Mouse (Mus musculus) regulatory T cell (primary cell): ENCODE data around the gene Fgfr2.

Source experiments
- in situ Hi-C: fragments of 300-600 bp; cut with MboI, MseI; formaldehyde crosslinking; loops from one replicate; pipeline ENCODE4 v1.15.1; 2025; ENCODE audit warnings: high pct_unique_total_duplicates

Gene Fgfr2

DNA sequence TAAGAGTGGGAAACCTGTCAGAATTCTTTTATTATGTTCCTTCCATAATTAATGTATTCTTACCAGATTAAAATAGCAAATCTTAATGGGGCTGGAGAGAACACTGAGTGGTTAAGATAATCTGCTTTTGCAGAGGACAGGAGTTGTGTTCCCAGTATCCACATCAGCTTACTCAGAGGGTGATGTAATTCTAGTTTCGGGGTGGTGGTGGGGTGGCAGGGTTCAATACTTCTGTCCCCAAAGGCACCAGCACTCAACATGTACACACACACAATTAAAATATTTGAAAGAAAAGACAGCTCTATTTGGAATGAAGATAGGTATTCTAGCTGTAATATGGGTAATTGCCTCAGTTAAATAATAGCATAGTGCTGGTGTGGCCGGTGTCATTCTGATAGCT is 182.6 kb downstream of the Fgfr2 start:
- in situ Hi-C loops = no loop called here

DNA sequence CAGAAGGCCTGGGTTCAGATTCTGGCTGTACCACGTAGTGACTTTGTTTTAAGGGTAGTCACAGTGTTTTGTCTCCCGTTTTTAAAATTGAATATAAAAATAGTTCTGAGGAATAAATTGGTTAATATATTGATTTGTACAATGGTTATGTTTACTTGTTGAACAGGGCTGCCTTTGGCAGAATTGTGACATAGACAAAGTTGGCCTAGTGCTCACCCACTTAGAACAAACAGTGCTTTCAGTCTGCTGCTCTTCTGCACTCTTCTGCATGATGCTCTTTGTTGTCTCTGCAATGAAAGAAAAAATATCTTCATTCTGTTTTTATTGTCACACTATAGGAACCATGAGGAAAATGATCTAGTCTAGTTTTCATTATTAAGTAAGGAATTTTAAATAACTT is 184.0 kb downstream of the Fgfr2 start:
- in situ Hi-C loops = no loop called here

DNA sequence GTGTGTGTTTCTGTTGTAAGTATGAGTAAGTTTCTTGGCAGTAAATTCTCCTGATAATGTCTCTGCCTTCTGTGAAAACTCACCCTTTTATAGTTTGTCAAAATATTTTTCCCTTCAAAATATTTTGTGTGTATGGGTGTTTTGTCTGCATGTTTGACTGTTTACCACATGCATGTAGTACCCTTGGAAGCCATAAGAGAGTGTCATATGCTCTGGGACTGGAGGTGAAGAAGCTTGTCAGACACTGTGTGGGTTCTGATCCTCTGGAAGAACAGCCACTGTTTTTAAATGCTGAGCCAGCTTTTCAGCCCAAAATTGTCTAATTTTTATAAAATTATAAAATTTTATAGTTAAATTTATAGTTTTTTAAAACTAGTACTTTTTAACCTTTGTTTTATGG is 188.4 kb downstream of the Fgfr2 start:
- in situ Hi-C loops = loop anchor here (5.0 kb wide), 1 partner anchor 703 kb away; the partner anchor contains the start of gene Edrf1

DNA sequence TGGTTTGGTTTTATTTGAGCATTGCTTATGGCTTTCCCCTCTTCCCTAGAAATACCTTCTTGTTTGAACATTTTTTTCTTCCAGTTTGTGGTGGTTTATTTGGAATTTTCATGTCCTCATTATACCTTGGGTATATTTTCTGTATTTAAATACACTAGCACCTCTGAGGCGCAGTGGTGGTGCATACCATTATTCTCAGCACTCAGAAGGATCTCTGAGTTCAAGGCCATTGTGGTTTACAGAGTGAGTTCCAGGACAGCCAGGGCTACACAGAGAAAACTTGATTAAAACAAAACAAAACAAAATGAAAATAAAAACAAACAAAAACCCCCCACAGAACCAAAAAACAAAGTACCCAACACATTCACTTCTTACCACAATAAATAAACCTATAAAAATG is 189.8 kb downstream of the Fgfr2 start:
- in situ Hi-C loops = loop anchor here (5.0 kb wide), 1 partner anchor 704 kb away; the partner anchor contains the start of gene Edrf1

DNA sequence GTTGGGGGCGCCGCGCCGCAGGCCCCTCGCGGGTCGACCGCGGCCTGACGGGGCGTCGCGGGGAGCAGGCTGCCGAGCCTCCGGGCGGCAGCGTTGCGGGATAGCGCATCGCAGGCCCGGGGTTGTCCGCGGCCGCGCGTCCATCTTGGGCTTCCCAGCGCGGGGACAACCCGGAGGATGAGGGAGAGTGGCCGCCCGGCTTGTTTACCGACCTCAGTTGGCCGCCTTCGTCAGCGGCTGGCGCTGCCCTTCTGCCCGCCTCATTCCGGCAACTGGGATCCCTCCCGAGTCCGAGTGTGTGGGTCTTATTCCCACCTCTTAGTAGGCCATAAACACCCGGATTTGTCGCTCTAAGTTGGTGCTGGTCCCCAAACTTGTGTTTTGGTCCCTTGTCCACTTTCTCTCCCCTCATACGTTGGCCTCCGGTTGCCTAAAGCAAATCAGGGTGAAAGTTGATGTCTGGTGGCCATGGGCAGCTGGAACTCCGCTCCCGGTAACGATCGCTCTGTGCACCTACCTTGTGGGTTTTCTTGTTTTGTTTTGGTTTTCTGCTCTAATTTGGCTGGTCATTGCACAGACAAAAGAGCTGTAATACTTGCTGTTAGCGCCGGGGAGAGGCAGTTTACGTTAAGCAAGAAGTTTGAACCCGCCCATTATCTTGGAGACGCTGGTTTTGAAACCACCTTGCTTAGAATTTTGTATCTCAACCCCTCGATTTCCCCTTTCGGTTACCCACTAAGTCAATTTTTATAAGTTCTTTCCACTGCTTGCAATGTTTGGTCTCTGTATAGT is 191.4 kb downstream of the Fgfr2 start:
- in situ Hi-C loops = loop anchor here (5.0 kb wide), 1 partner anchor 706 kb away; the partner anchor contains the start of gene Edrf1

DNA sequence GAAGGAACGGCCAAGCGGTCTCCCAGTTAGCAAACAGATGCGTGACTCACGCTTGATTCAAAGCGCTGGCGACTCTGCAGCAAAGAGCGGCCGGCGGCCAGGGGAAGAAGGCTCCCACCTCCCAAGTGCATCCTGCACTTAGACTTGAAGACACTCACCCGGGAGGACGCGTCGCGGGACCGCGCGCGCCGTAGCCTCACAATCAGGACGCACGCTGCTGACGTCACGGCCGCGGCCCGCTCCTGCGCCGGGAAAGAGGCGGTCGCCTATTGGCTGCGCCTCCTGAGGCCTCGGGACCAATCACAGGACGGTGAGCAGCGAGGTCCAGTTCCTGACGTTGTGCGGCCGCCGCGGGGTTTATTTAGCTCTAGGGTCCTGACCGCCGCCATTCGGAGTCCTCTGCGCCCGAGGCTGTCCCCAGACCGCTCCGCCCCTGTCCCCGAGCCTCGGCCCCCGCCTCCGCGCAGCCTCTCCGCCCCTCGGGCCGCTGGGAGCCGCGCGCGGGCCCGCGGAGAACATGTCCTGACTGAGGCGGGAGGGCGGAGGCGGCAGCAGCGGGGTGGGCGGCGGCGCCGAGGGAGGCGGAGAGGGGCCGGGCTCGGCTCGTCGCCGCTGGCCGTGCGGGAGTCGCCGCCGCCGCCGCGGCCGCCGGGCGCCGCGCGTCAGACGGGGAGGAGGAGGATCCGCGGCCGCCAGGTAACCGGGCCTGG is 192.1 kb downstream of the Fgfr2 start, which contains the start of gene Zranb1:
Zranb1 (plus strand) TSS at position 293 of the 710 bp plus-strand sequence.
- in situ Hi-C loops = loop anchor here (5.0 kb wide), 1 partner anchor 706 kb away; the partner anchor contains the start of gene Edrf1

DNA sequence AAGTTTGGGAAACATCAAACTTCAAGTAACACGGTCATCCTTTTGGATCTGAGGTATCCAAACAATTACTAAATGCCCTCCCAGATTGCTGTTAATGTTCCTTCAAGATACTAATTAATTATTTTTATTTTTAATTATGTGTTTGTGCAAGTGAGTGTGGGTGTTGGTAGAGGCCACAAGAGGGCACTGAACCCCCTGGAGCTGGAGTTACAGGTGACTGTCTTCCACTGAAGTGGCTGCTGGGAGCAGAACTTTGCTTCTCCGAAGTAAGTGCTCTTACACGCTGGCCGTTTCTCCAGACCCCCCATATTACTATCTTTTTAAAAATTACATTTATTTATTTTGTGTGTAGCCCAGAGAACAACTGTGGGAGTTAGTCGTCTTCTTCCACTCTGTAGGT is 193.1 kb downstream of the Fgfr2 start:
- in situ Hi-C loops = loop anchor here (5.0 kb wide), 1 partner anchor 707 kb away; the partner anchor contains the start of gene Edrf1

DNA sequence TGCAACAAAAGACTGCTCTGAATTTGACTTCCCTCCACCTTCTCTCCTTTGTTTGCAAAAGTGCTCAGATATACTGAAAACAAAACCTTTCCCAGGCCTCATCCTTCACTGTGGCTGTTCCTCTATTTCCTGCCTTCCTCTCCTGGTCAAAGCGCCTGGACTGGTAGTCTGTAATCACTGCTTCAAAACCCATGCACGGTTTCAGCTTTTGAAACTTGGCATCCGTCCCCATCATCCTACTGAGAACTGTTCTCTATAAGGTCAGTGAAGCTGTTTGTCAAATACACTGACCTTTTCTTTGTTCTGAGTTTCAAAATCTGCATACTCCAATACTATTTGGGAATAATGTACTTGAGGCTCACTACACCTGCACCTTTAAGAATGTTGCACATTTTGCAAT is 195.9 kb downstream of the Fgfr2 start:
- in situ Hi-C loops = no loop called here

DNA sequence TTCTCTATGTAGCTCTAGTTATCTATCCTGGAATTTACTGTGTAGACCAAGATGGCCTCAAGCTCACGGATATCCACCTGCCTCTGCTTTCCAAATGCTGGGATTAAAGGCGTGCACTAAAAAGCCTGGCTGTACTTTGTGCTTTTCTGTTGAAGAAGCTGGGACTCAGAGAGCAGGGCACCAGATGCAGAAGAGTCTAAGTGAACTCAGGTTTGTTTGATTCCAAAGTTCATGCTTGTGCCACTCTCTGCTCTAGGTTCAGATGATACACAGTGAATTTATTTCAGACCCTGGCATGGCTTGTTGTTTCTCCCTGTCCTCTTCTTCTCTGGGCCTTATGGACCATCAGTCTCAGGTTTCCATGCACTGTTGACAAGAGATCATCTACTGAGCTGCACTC is 197.9 kb downstream of the Fgfr2 start:
- in situ Hi-C loops = no loop called here

DNA sequence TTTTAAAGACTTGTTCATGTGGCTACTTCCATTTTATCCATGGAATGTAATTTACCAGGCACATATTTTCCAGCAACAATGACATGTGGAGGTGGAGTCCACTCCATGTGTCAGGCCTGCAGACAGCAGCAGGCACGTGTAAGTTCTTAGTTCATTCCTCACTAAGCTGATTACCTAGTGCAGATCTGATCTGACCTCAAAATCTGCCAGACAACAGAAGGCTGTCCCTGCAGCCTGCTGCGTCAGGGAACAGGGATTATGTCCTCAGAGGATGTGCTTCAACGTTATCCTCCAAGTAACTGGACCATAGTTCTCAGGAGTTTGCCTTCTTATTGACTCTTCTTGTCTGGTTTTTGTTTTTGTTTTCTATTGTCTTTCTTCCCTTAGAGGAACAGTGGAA is 201.2 kb downstream of the Fgfr2 start:
- in situ Hi-C loops = no loop called here

DNA sequence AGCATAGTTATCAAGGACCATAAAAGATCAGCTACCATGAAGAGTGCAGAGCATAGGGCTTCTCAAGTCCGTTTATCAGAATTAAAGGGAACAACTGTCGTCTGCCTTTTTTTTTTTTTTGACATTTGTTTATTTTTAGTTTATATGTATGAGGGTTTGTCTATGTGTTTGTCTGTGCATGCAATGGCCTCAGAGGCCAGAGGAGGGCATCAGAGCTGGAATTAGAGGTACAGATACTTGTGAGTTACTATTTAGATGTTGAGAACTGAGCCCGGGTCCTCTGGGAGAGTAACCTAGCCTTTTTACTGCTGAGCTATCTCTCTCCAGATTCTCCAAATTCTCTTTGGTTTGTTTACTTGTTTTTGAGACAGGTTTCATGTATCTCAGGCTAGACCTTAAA is 219.4 kb downstream of the Fgfr2 start:
- in situ Hi-C loops = no loop called here

DNA sequence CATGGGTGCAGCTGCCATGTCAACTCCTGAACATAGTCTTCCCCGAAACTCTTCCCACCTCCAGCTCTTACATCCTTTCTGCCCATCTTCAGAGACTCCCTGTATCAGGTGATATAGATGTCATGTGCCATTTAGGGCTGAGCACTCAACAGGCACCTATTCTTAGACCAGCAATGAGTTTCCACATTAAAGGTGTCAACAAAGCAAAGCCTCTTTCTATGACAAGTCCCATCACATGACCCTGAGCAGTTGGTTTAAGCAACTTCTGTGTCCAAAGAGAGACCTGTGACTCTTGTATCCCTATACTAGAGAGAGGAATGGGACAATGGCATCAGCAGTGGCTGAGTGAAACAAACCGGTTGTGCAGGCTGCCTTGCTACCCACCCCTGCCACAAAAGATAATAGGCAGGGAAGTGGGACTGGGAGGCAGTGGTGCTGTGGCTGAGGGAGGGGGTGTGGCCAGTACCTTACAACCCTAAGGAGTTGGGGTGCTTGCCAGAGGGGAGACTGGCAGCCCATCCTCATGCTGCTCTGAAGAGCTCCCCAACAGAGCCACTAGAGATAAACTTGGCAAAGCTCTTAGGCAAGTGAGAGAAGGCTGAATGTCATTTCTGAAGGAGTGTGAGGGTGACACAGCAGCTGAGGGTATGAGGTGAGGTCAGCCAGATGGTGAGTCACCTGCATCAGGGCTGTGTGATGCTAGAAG is 222.2 kb downstream of the Fgfr2 start:
- in situ Hi-C loops = no loop called here

DNA sequence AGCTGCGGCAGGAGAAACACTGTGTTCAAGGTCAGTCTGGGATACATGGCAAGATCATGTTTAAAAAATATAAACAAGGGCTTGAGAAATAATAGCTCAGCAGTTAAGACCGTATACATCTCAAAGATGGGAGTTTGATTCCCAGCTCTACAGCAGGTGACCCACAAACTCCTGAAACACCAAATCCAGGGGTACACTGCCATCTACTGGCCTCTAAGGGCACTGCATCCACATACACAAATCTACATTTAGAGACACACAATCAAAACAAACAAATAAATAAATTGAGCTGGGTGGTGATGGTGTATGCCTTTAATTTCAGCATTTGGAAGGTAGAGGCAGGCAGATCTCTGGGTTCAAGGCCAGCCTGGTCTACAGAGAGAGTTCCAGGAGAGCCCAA is 224.9 kb downstream of the Fgfr2 start:
- in situ Hi-C loops = loop anchor here (5.0 kb wide), 1 partner anchor 246 kb away; no protein-coding TSS in a partner anchor

DNA sequence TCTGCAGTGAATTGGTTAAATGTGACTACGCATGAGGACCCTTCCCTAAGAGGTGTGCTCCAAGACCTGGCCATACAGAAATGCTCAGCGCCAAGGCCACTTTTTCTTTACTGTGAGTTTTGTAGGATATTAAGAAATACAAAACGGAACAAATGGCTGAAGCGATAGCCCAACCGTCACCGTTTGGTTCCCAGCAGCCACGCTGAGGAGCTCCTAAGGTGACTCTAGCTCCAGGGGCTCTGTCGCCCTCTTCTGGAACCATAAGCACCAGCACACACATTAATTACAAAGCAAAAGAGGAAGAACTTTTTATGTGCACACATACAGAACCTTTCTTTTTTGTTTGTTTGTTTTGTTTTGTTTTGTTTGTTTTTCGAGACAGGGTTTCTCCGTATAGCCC is 225.9 kb downstream of the Fgfr2 start:
- in situ Hi-C loops = loop anchor here (5.0 kb wide), 1 partner anchor 245 kb away; no protein-coding TSS in a partner anchor

DNA sequence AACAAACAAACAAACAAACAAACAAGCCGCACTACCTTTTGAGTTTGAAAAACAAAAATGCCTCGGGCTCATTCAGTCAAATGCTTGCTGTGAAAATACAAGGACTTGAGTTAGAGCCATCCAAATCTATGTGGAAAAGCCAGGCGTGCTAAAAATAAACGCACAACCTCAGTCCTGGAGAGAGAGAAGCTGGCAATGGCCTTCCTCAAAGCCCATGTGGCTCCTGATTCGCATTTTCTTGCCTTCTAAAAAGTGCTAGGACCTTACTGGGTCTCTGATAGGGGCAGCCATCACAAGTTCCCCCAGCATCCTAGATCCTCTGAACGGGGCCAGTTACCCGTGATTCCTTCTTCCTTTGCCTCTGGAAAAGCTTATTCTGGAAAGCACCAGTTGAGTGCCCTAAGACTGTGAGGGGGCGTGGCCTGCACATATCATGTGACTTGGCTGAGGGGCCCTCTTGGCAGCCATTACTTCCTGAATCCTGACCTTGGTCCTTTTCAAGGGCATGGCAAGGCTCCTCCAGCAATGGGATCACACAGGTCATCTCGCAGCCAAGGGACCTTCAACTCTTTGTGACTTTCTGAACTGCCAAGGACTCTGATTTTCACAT is 226.8 kb downstream of the Fgfr2 start:
- in situ Hi-C loops = loop anchor here (5.0 kb wide), 1 partner anchor 244 kb away; no protein-coding TSS in a partner anchor

DNA sequence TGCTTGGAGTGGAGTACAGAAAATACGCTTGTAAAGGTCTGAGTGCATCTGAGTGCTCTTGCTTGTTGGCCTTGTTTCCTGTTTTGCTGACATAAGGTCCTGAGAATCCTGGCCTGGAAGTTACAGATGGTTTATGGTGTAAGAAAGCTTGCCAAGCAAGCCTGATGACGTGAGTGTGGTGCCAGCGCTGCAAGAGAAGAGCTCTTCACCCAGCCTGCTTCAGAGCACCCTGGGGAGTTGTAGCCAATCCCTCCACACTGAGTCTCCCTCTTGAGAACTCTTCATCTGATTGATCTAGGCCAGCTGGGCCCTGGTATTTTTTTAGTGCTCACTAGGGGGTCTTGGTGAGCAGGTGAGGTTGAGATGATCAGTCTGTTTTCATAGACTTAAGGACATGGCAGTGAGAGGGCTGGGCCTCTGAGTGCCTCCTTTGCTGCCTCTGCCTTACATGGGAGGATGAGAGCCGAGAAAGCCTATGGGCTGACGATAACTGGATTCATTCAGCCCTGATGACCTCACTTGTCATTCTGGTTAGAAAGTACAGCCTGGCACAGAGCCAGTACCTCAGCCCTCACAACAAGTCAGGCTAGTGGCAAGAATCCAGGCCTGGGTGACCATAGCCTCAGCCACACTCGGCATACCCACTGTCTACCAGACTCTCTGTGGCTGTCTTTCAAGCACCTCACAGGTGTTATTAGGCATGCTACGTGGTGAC is 228.2 kb downstream of the Fgfr2 start:
- in situ Hi-C loops = loop anchor here (5.0 kb wide), 1 partner anchor 243 kb away; no protein-coding TSS in a partner anchor

DNA sequence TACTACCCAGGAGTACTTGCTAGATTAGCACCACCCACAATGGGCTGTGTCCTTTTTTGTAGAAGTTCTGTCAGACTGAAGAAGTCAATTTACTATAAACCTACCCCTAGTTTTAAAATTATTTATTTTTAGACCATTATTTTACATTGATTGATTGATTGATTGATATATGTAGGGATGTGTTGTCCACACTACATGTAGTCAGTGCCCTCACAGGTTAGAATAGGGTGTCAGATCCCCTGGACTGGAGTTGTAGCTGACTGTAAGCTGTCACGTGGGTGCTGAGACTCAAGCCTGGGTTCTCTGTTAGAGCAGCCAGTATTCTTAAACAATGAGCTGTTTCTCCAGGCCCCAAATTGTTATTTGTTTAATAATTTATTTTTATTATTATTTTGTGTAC is 229.8 kb downstream of the Fgfr2 start:
- in situ Hi-C loops = no loop called here

DNA sequence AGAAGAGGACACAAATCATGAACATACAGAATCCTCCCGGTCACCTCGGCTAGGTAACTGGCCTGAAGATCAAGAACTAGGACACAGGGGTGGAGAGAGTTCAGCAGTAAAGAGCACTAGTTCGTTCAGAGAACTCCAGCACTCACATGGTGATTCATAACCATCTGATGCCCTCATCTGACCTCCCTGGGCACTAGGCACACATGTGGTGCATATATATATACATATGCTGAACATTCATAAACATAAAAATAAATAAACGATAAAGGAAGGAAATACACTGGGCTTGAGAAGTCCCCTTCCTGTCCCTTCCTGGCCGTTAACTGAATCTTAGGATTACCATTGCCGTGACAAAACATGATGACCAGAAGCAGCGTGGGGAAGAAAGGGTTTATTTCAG is 230.3 kb downstream of the Fgfr2 start:
- in situ Hi-C loops = no loop called here

DNA sequence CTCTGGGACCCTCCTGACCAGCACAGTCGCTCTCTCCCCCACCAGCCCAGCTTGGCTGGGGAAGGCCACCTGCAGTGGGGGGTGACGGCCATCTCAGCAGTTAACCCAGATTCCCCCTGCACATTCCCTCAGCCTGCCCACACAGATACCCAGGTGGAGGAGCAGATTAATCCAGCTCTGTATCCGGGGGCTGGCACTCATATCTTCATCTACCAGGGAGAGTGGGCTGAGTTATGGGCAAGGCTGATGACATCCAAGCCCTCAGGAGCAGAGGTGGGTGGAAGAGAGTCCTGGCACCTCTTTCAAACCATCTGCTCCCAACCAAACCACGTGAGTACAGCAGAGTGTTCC is 230.9 kb downstream of the Fgfr2 start:
- in situ Hi-C loops = no loop called here

DNA sequence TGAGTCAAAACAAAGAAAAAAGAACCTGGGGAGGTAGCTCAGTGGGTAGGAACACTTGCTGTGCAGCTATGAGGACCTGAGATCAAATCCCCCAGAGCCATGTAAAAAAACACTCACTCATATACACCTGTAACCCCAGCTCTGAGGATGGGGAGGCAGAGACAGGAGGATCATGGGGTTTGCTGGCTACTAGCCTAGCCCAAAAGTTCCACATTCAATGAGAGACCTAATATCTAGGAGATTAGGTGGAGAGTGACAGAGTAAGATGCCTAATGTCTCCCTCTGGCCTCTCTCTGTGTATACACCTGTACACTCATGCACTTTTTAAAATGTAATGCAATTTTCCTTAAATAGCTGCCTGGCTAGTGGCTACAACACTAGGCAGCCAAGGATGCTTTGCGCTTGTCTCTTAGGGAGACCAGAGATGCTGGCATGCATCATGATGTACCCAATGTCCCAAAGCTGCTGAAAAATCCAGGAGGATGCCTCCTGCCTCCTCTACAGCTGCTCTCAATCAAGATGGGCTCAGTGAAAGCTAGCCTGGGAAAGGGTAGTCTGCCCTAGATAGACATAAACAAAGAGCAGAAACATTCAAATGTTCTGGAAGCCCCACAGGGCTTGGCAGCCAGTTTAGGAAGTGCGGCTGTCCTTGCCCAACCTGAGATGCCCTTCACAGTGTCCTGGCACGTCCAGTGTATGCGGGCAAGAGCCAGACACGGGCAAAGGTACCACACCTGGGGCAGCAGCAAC is 231.4 kb downstream of the Fgfr2 start:
- in situ Hi-C loops = no loop called here
